Mouse (Mus musculus): ENCODE measurements around the gene Gm20388. TPM values are rescaled to one million over a fixed set of nuclear protein-coding genes. Genes with fewer than 3 reads are reported as not detected.

Gm20388 gene
- polyA plus RNA-seq, 1 experiment, result not detected

DNA sequence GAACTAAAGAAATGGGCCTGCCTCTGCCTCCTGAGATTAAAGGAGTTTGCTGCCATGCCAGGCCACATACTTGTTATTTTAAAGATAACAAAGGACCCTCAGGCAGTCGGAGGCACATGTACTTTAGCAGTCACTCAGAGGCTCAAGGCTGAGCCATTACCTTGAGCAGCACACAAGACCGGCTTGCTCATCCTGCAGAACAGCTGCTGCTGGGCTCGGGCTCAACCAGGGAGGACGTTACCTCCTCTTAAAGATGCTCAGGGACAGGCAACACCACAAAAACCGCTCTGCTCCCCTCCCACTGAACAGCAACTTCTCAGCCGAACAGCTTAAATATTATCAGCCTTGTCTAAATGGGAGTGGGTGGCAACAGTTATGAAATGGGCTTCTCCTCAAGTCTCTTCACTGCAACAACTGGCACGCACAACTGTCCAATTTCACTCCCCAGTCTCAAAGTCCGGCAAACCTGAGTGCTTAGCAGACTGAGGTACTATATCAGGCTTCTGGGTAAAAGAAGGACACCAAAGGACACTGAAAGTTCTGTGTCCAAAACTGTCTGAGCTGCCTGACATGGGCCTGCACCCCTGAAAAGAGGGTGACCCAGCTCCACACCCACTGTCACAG is 2991.4 kb downstream of the Gm20388 start:
- Histone ChIP-seq H3K4me3 (ENCODE audit: insufficient read depth, low read depth, low read length) (no peak overlapping the region), H3K27ac (ENCODE audit: insufficient read depth, low read depth, low read length) (no peak overlapping the region), H3K4me1 (ENCODE audit: control insufficient read depth, insufficient read depth, low read length) (peaks cover 34% of the 10 kb centered on the region)
- TF ChIP-seq POLR2A (IDR thresholded peaks at IDR 0.05; ENCODE audit: insufficient read depth, low read depth, low read length) (no peak), CTCF (IDR thresholded peaks at IDR 0.05; ENCODE audit: insufficient read depth, low read depth, low read length) (no peak)
- WGBS, result 44% methylated on average over 8 of the region's 8 CpGs

DNA sequence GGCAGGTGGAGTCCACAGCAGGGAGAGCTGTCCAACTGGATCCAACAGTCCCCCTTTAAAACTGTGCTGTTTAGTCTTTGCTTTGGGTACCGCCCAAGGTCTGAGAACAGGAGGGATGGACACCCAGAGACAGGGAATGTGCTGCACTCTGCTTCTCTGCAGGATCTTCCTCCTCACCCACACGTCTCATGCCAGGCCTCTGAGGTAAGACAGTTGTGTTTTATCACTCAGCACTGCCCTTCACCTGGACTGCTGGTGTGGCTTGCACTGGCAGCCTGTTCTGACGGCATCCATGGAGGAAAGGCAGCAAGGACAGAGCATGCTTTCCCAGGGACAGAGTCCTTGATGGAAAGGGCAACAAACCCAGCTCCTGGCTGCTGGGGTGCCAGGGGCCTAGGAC is 2991.9 kb downstream of the Gm20388 start:
- 68% methylated on average over 3 of the region's 3 CpGs for WGBS
- 0 out of 2 replicates have a peak overlapping the region, but pooled peaks have one; percentile 3 for H3K27ac ChIP-seq (ENCODE audit: insufficient read depth, low read depth, low read length)
- peaks cover 34% of the 10 kb centered on the region for H3K4me1 ChIP-seq (ENCODE audit: control insufficient read depth, insufficient read depth, low read length)
- no peak for TF ChIP-seq CTCF (IDR thresholded peaks at IDR 0.05; ENCODE audit: insufficient read depth, low read depth, low read length)
- TF ChIP-seq POLR2A (IDR thresholded peaks at IDR 0.05; ENCODE audit: insufficient read depth, low read depth, low read length), result no peak
- H3K4me3 ChIP-seq (ENCODE audit: insufficient read depth, low read depth, low read length), result no peak overlapping the region

DNA sequence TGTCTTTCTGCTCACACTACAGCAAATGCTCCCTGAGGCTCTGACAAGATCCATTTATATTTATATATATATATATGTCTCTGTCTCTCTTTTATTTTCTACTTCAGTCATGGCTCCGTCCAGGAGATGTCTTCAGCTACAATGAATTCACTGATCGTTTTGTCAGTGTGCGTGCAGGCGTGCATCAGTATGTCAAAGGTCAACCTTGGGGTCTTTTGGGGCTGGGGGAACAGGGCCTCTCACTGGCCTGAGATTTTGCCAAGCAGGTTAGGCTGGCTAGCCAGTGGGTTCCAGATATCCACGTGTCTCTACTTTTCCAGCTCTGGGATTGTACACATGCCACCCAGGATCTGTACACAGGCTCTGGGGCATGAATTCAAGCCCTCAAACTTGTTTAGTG is 2992.4 kb downstream of the Gm20388 start:
- 73% methylated on average over 5 of the region's 5 CpGs for WGBS
- H3K4me3 ChIP-seq (ENCODE audit: insufficient read depth, low read depth, low read length), result no peak overlapping the region
- peaks cover 34% of the 10 kb centered on the region for H3K4me1 ChIP-seq (ENCODE audit: control insufficient read depth, insufficient read depth, low read length)
- no peak overlapping the region for H3K27ac ChIP-seq (ENCODE audit: insufficient read depth, low read depth, low read length)
- TF ChIP-seq POLR2A (IDR thresholded peaks at IDR 0.05; ENCODE audit: insufficient read depth, low read depth, low read length) (no peak), CTCF (IDR thresholded peaks at IDR 0.05; ENCODE audit: insufficient read depth, low read depth, low read length) (no peak)

DNA sequence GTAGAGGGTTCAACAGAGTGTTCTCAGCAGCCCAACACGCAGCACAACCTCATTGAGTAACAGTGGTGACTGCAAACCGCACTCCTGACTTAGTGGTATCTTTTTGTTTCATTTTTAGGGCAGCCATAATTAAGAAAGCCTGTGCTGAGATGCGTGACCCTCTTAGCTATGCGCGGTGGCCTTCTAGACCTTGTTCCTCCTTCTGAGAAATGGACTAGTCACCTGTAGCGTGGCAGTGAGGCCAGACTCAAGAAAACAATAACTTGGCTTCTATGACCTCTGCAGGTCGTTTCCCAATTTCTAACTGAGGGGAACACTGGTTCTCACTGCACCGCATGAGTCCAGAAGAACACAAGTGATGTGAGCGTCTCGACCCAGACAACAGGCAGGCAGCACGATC is 2993.9 kb downstream of the Gm20388 start:
- WGBS, result 90% methylated on average over 11 of the region's 11 CpGs
- Histone ChIP-seq H3K27ac (ENCODE audit: insufficient read depth, low read depth, low read length) (no peak overlapping the region), H3K4me1 (ENCODE audit: control insufficient read depth, insufficient read depth, low read length) (peaks cover 32% of the 10 kb centered on the region), H3K4me3 (ENCODE audit: insufficient read depth, low read depth, low read length) (no peak overlapping the region)
- no peak for TF ChIP-seq POLR2A (IDR thresholded peaks at IDR 0.05; ENCODE audit: insufficient read depth, low read depth, low read length)
- TF ChIP-seq CTCF (IDR thresholded peaks at IDR 0.05; ENCODE audit: insufficient read depth, low read depth, low read length), result no peak

DNA sequence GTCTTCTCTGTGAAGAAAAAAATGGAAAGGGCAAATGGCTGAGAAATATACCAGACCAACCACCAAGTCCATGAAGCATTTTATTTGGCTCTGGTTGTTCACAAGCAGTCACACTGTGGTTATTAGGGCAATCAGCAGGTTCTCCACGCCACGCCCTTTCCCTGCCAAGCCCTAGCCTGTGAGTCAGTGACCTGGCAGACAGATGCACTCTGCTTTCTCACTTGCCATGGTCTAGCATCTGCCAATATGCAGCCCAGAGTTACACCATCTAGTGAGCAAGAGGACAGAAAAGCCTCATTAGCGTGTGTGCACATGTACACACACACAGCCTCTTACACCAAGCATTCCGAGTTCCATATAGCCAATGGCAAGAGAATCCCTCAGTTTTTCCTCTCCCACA is 2994.7 kb downstream of the Gm20388 start:
- 74% methylated on average over 4 of the region's 4 CpGs for WGBS
- H3K4me1 ChIP-seq (ENCODE audit: control insufficient read depth, insufficient read depth, low read length), result peaks cover 27% of the 10 kb centered on the region

DNA sequence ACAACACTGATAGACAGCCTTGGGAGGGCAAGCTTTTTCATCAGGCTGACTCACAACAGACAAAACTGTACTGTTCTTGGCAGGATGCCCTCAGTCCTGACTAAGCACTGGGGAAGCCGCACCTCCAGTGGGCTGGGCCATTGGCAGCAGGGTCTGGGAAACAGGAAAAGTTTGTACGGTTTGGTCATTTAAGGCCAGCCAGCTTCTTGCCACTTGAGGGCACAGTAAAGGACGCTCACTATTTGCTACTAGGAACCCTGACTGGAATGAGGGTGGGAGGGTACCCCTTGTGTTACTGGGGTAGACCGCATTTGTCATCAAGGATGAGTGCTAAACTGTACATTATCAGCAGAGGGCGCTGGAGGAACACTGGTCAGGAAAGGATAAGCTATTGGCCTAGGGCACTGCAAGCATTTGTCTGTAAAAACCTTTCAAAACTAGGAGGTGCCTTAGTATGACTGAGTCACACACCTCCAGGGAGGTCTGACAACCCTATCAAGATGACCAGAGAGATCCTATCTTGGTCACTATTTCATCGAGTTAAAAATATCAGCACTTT is 2995.9 kb downstream of the Gm20388 start:
- 0 out of 2 replicates have a peak, but pooled peaks have one; percentile 30 for TF ChIP-seq CTCF (IDR thresholded peaks at IDR 0.05; ENCODE audit: insufficient read depth, low read depth, low read length)
- TF ChIP-seq POLR2A (IDR thresholded peaks at IDR 0.05; ENCODE audit: insufficient read depth, low read depth, low read length), result no peak
- Histone ChIP-seq H3K27ac (ENCODE audit: insufficient read depth, low read depth, low read length) (peak overlapping the region; percentile 59), H3K4me1 (ENCODE audit: control insufficient read depth, insufficient read depth, low read length) (peaks cover 21% of the 10 kb centered on the region), H3K4me3 (ENCODE audit: insufficient read depth, low read depth, low read length) (no peak overlapping the region)
- WGBS, result 5% methylated on average over 6 of the region's 6 CpGs

More for the DNA sequence above, 2994.7 kb downstream of the Gm20388 start:
- H3K4me3 ChIP-seq (ENCODE audit: insufficient read depth, low read depth, low read length), result no peak overlapping the region
- TF ChIP-seq CTCF (IDR thresholded peaks at IDR 0.05; ENCODE audit: insufficient read depth, low read depth, low read length) (no peak), POLR2A (IDR thresholded peaks at IDR 0.05; ENCODE audit: insufficient read depth, low read depth, low read length) (no peak)
- H3K27ac ChIP-seq (ENCODE audit: insufficient read depth, low read depth, low read length), result no peak overlapping the region

DNA sequence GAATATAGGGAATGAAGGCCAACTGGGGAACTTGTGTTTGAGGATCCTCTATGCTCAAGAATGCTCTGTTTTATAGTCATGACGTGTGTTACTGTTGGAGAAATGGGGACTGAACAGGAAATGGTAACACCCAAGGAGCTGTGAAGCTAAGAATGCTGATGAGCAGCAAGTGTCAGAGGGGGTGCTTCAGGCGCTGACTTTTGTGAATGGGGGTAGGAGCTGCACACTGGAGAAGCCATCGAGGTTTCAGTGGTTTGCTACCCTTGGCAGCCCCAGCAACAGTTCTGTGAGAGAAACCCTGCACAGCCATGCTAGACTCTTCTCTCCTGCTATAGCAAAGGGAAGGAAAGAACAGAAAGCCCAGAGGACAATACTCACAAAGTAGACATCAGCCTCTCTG is 3001.5 kb downstream of the Gm20388 start:
- H3K27ac ChIP-seq (ENCODE audit: insufficient read depth, low read depth, low read length), result no peak overlapping the region
- no peak overlapping the region for H3K4me3 ChIP-seq (ENCODE audit: insufficient read depth, low read depth, low read length)
- TF ChIP-seq CTCF (IDR thresholded peaks at IDR 0.05; ENCODE audit: insufficient read depth, low read depth, low read length) (no peak), POLR2A (IDR thresholded peaks at IDR 0.05; ENCODE audit: insufficient read depth, low read depth, low read length) (no peak)
- H3K4me1 ChIP-seq (ENCODE audit: control insufficient read depth, insufficient read depth, low read length), result peaks cover 4% of the 10 kb centered on the region
- WGBS, result 70% methylated on average over 3 of the region's 3 CpGs

DNA sequence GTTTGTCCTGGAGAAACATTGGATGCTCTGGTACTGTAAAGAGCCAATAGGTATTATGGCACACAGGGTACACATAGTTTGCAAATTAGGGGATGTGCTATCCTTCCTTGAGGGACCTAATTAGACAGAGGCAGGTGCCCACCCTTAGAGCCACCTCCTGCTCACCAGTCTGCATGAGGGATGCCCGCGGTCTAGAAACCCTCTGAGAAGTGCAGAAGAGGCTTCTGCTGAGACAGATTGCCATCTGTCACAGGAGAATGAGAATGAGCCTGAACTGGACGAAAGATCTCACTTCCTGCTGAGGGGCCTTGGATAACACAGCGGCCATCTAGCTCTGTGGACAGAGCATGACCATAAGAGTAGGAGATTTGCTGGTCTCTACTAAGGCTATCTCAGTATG is 3002.2 kb downstream of the Gm20388 start:
- Histone ChIP-seq H3K27ac (ENCODE audit: insufficient read depth, low read depth, low read length) (no peak overlapping the region), H3K4me3 (ENCODE audit: insufficient read depth, low read depth, low read length) (no peak overlapping the region), H3K4me1 (ENCODE audit: control insufficient read depth, insufficient read depth, low read length) (peaks cover 8% of the 10 kb centered on the region)
- TF ChIP-seq POLR2A (IDR thresholded peaks at IDR 0.05; ENCODE audit: insufficient read depth, low read depth, low read length), result no peak
- TF ChIP-seq CTCF (IDR thresholded peaks at IDR 0.05; ENCODE audit: insufficient read depth, low read depth, low read length), result no peak
- WGBS, result 87% methylated on average over 4 of the region's 4 CpGs

DNA sequence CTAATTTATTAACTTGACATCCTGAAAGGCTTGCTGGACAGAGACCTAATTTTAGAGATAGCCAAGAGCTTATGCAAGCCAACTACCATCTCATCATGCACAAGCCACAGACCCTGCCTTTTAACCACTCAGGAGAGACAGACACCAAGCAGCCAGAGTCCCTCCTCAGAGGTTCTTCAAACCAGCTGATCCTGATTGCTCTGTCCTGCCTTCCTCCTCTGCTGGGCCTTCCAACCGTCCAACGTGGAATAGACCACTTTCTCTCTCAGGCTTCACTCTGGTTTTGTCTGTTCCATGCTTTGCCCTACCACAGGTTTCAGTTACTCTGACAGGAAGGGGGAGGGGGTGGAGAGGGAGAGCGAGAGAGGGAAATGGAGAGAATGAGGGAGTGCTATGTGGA is 3006.1 kb downstream of the Gm20388 start:
- Histone ChIP-seq H3K4me3 (ENCODE audit: insufficient read depth, low read depth, low read length) (no peak overlapping the region), H3K4me1 (ENCODE audit: control insufficient read depth, insufficient read depth, low read length) (peaks cover 20% of the 10 kb centered on the region)
- 57% methylated on average over 3 of the region's 3 CpGs for WGBS

More for the DNA sequence above, 3006.1 kb downstream of the Gm20388 start:
- H3K27ac ChIP-seq (ENCODE audit: insufficient read depth, low read depth, low read length), result no peak overlapping the region
- no peak for TF ChIP-seq POLR2A (IDR thresholded peaks at IDR 0.05; ENCODE audit: insufficient read depth, low read depth, low read length)
- no peak for TF ChIP-seq CTCF (IDR thresholded peaks at IDR 0.05; ENCODE audit: insufficient read depth, low read depth, low read length)

Measured in olfactory bulb, adult 2 months (tissue).